Mouse (Mus musculus) kidney, postnatal 4 days (tissue): ENCODE results near the gene Med18.
"Not testable (repeated sequence)": the region's sequence is repeated elsewhere in the genome, so short reads cannot be mapped to it uniquely, and the experiment has no call there.

Experiments
- DNase-seq, 2 experiments: peaks; one replicate each; pipeline ENCODE4 v3.0.0; 2021; ENCODE audit warnings: mixed read lengths in 2 of 2

Med18 gene

GRCm38 (mm10) chr4:132420471-132420870 is 43.2 kb downstream of the Med18 start:
- no peak for DNase-seq

GRCm38 (mm10) chr4:132415966-132416365 is 47.8 kb downstream of the Med18 start:
- peak in 1 of 2 experiments; percentile 31 for DNase-seq

DNA sequence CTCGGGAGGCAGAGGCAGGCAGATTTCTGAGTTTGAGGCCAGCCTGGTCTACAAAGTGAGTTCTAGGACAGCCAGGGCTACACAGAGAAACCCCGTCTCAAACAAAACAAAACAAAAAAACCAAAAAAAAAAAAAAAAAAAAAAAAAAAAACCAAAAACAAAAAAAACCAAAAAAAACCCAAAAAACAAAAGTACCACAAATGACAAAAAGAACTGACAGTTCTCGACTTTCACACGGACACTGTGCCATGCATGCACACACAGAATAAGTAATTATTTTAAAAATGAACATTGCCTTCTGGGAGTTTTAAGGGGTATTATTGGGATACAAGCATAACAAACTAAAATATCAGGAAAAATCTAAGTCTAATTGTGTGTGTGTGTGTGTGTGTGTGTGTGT is 50.5 kb downstream of the Med18 start:
- not testable (repeated sequence) for DNase-seq

DNA sequence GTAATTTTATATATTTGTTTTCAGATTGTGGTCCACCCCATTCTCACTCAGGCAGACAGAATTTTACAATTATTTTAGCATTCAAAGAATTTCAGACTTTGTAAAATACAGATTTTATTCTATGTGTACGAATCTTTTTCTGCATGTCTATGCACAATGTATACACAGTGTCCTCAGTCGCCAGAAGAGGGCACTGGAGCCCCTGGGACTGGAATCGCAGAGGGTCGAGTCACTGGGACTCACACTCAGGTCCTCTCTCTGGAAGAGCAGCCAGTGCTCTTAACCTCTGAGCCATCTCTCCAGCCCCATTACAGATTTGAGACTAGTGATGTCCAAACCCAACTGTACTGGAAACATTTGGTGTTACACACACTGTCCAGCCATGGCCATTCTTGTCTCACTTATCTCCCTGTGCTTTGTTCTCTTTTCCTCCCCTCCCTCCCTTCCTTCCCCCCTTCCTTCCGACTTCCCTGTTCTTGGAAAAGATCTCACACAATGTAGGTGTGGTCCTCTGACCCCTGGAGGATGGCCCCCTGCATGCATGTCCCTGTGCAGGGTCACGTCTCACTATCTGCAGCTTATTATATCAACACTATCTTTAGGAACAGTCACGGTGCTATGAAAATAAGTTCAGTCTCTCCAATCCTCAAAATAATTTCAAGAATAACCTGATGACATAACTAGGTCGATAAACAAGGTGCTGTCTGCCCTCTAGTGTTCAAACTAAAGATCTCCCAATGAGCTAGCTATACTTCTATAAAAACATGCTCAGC is 52.2 kb downstream of the Med18 start:
- peak; percentile 52 to 61 for DNase-seq

DNA sequence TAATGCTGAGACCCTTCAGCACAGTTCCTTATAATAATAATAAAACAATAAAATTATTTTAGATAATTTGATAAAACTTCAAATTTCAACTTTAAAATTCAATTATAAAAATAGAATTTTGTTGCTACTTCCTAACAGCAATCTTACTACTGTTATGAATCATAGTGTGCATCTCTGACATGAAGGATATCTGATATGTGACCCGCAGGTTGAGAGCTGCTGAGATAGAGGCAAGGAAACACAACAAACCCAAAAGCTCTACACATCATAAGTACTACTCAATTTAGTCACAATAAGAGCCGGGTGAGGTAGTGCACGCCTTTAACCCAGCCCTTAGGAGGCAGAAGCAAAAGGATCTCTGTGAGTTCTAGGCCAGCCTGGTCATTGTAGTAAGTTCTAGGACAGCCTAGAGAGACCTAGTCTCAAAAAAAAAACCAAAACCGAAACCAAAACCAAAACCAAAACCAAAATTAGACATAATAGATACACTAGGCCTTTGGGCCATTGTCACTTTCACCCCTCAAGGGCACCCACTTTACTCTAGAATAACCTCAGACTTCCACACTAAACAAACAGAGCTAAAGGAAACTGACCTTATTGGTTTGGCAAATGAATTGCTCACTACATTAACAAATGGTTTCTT is 54.0 kb downstream of the Med18 start:
- no peak for DNase-seq
